Mouse (Mus musculus): ENCODE results near the gene Cbr1.

Cbr1 gene

DNA sequence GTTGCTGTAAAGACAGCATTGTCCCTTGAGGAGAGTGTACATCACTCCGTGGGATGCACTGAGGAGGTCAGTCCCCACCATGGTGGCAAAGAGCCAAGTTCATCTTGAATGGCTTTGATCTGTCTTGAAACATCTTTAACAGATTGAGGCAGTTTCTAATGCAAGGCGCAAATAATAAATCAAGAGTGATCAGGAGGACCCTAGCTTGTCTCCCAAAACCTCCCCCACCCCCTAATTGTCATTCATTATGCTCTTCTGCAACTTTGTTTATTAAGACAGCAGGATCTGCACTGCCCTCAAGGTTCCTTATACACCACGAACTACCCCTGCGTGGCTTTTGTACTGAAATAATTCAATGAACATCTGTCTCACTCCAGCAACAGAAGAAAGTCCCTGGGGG lies at the start of gene Cbr1:
Gene Cbr1, plus strand, starts transcription at position 301 of the 400 bp plus-strand sequence.
- no peak for TF ChIP-seq GATA4 (IDR thresholded peaks at IDR 0.05; ENCODE audit: insufficient replicate concordance, low read length)

DNA sequence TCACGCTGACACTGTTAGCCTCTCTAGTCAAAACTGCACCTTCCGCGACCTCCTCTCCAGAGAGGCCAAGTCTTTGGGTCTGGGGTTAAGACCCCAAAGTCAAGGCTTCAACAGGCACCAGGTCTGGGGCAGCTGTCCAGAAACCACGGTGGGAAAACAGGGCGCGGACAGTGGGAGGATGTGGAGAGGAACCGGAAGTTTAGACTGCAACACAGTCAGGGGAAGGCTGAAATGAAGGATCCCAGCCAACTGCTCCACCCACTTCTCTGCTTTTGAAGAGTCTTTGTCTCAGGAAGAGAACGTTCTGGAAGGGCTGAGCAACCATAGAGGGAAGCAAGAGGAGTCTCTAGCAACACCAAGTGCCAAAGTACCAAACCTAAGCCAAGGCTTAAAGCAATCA lies 48.0 kb upstream of the Cbr1 start:
- TF ChIP-seq GATA4 (IDR thresholded peaks at IDR 0.05; ENCODE audit: insufficient replicate concordance, low read length): no peak

- TF ChIP-seq GATA4 (IDR thresholded peaks at IDR 0.05; ENCODE audit: insufficient replicate concordance, low read length): no peak
Observed at GRCm38 (mm10) chr16:93558499-93558898, 47.2 kb upstream of the Cbr1 start.

- TF ChIP-seq GATA4 (IDR thresholded peaks at IDR 0.05; ENCODE audit: insufficient replicate concordance, low read length): no peak
Observed at GRCm38 (mm10) chr16:93572383-93572782, 33.3 kb upstream of the Cbr1 start.

- TF ChIP-seq GATA4 (IDR thresholded peaks at IDR 0.05; ENCODE audit: insufficient replicate concordance, low read length): no peak
Observed at GRCm38 (mm10) chr16:93573434-93573833, 32.2 kb upstream of the Cbr1 start.

GRCm38 (mm10) chr16:93574521-93575191 lies 31.0 kb upstream of the Cbr1 start:
- no peak for TF ChIP-seq GATA4 (IDR thresholded peaks at IDR 0.05; ENCODE audit: insufficient replicate concordance, low read length)

DNA sequence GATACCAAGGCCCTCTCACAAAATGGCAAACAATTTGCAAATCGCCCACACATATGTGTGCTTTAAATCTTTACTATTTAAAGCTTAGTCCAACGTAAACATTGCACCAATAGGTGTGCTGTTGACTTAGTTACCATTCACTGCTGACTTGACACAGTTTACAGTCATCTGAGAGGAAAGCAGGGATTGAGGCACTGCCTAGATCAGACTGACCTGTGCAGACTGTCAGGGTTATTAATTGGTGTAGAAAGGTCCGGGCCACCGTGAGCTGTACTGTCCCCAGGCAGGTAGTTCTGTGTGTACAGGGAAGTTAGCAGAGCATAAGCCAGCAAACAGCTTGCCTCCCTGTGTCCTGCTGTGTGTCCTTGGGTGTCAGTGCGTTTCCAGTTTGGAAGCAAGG lies 30.1 kb upstream of the Cbr1 start:
- TF ChIP-seq GATA4 (IDR thresholded peaks at IDR 0.05; ENCODE audit: insufficient replicate concordance, low read length): no peak

- no peak for TF ChIP-seq GATA4 (IDR thresholded peaks at IDR 0.05; ENCODE audit: insufficient replicate concordance, low read length)
Observed at GRCm38 (mm10) chr16:93576412-93577082, 29.1 kb upstream of the Cbr1 start.

DNA sequence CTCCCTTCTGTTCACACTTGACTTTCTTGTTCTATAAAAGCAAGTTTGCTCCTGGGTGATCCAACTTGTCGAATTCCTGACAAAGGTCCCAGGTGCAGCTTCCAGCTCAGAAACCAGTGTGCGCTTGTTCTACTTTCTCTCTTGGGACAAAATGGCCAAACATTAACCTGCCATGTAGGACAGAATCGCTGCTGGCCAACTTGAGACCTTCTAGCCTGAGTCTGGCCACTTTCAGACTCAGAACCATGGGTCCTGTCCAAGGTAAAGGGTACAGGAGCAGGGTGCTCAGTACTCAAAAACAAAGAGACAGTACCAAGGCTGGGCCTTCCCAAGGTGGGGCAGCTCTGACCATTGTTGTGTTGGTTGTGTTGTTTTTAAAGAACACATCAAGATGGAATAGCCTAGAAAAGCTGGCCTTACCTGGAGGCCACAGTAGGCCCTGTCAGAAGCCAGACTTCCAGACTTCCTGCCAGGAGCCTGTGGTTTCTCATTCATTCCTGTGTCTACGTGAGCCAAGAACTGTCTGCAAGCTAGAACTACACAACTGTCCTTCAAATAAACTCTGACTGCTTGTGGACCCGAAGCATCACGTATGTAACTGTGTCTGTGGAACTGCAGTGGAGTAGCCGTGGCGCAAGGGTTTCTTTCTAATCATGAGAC lies 27.2 kb upstream of the Cbr1 start:
- TF ChIP-seq GATA4 (IDR thresholded peaks at IDR 0.05; ENCODE audit: insufficient replicate concordance, low read length): no peak

DNA sequence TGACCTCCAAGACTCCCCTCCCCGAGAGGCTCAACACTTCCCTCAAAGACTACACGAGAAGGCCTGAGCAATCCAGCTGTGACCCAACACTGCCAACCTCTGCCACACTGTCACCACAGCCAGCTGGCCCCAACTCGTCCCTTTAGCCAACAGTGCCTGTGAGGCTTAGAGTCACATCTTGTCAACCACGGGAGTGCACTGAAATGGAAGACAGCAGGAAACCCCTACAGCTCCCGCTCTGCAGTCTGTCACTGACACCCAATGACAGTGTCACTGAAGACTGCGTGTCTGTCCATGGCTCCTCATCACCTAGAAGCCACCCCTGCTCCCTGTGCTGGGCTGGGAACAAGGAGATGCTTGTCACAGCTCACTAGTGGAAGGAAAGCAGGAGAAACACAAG lies 24.5 kb upstream of the Cbr1 start:
- no peak for TF ChIP-seq GATA4 (IDR thresholded peaks at IDR 0.05; ENCODE audit: insufficient replicate concordance, low read length)

DNA sequence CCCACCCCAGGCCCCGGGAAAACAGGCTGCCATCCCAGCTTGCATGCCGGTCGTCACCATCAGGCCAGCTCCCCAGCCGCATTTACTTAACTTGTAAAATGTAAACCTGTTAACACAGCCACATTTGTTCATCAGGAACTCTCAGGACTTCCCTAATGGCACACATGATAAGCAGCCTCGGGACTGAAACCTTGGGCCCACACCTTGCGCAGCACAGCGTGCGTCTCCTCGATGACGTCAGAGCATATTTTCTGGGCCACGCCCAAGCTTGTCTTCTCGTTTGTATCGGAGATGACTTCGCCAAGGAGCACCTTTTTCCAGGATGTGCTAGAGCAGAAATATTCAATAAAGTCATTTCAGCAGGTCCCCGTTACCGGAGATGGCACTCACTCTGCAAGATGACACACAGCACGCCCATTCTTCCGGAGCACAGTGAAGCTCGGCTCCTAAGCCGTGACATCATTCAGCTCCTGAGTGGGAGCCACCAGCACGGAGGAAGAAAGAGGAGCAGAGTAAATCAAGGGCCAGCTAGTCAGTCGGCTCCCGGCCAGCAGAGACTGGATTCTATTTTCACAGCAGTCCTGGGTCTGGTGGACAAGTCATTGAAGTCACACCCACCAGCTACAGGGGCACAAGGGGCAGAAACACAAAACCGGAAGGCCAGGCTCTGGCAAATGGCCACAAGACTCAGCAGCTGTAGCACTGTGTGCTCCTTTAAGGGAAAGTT lies 20.5 kb upstream of the Cbr1 start:
- no peak for TF ChIP-seq GATA4 (IDR thresholded peaks at IDR 0.05; ENCODE audit: insufficient replicate concordance, low read length)

DNA sequence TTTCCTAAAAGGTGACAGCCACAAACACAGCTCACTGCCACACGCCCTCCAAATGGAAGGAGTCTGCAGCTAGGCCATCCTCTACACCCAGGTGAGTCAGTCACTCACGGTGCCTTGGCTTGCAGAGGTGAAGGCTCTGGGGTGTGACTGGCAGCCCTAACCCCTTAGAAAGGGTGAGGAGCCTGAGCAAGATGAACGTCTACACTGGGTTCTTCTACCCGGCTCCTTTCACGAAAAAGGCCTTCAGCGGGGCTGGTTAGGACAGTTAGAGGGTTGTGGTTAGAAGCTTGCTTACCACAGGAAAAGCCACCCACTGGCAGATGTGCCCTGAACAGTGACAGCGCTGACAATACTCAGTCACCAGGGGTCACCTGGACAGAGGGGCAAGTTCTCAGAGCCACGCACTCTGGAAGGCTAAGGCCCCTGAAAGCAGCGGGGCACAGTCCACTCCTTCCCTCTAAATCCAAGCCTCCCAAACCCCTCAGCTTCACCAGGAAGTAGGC lies 19.9 kb upstream of the Cbr1 start:
- TF ChIP-seq GATA4 (IDR thresholded peaks at IDR 0.05; ENCODE audit: insufficient replicate concordance, low read length): no peak

DNA sequence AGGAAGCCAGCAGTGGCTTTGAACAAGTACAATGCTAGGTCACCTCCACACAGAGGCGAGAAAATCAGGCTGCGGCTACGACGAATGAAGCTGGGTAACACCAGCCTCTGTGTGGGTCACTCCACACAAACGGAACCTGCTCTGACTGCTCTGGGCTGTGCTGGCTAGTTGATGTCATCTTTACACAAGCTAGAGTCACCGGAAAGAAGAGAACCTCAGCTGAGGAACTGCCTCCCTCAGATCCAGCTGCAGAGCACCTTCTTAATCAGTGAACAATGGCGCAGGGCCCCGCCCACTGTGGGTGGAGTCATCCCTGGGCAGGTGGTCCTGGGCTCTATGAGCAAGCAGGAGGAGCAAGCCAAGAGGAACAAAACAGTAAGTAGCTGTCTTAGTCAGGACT lies 19.3 kb upstream of the Cbr1 start:
- no peak for TF ChIP-seq GATA4 (IDR thresholded peaks at IDR 0.05; ENCODE audit: insufficient replicate concordance, low read length)

DNA sequence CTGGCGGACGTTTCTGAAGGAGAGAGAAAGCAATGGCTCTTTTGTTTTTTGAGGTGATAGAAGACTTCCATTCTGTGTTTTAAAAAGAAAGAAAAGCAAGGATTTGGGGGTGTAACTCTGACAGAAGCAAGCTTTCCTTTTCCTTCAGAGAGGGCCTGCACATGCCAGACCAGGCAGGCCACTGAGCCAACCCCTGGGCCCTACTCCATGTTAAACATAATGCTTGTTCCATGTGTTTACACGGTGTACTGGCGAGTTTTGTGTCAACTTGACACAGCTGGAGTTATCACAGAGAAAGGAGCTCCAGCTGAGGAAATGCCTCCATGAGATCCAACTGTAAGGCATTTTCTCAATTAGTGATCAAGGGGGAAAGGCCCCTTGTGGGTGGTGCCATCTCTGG lies 17.4 kb upstream of the Cbr1 start:
- no peak for TF ChIP-seq GATA4 (IDR thresholded peaks at IDR 0.05; ENCODE audit: insufficient replicate concordance, low read length)

- no peak for TF ChIP-seq GATA4 (IDR thresholded peaks at IDR 0.05; ENCODE audit: insufficient replicate concordance, low read length)
Observed at GRCm38 (mm10) chr16:93590915-93591314, 14.7 kb upstream of the Cbr1 start.

All from liver, adult (tissue).